Mouse (Mus musculus) lung, adult 10 weeks (tissue): ENCODE data around the gene Paqr8. TPM values are rescaled to one million over a fixed set of nuclear protein-coding genes. Genes with fewer than 3 reads are reported as not detected.

Source experiments
- polyA plus RNA-seq: library from polyadenylated mRNA; stranded (reverse); fragments of 350-450 nt; fragmentation: Illumina TruSeq; extraction: RNeasy Lipid Tissue Mini Kit (QIAGEN cat#74804); gene quantifications from one replicate; pipeline ENCODE4 v1.2.3, GENCODE M21; 2014; ENCODE audit warnings: low read depth, low replicate concordance; ENCODE audit not compliant: insufficient read depth

Gene Paqr8
- 6.9 TPM for polyA plus RNA-seq

DNA sequence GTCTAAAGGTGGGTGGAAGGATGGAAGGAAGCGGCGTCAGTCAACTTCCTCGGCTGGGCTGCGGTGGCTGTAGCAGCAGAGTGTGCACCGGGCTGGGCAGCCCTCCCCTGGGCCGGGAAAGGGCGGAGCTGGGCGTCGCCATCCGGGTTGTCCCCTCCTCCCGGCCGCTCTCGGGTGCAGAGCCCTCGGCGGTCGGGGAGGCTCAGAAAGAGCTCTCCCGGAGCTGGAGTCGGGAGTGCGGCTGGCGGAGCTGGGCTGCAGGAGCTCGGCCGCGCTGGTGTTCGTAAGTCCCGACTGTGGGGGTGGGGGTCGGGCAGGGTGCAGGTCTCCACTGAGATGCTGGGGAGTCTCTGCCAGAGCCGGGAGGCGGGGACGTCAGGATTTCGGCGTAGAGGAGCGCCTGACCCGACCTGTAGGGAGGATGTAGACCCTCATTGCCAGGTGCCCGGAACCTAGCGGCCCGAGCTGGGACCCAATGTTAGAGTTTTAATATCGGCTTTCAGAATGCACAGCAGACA, at the start of gene Paqr8:
Paqr8 (plus strand) TSS at position 203 of the 518 bp plus-strand sequence.

GRCm38 (mm10) chr1:20951300-20951763, 60.9 kb downstream of the Paqr8 start, which contains the start of gene Efhc1:
Efhc1 (plus strand) TSS chr1:20951626.

Other genes with a start within 250 kb of the Paqr8 start
- gene Il17a, start 159.7 kb upstream of the Paqr8 start, polyA plus RNA-seq = not detected
- not detected for gene Il17f, start 100.0 kb upstream of the Paqr8 start, polyA plus RNA-seq
- gene Mcm3, start 70.3 kb upstream of the Paqr8 start, polyA plus RNA-seq = 10.9 TPM
- 6.4 TPM for gene Efhc1, start 61.0 kb downstream of the Paqr8 start, polyA plus RNA-seq
- gene Tram2, start 188.6 kb downstream of the Paqr8 start, polyA plus RNA-seq = 2.5 TPM